Mouse (Mus musculus) CH12.LX (cell line): ENCODE measurements at regions not wholly inside any gene's neighbourhood (a gene's known extent, or its start where the extent isn't known, plus 50 kb on each side); places are given as distances from the start of the nearest gene placed in this dataset.

Experiments
- DNase-seq: peaks from one replicate; pipeline ENCODE4 v3.0.0-alpha.2; 2013; ENCODE audit errors: extremely low read depth
- H3K27ac ChIP-seq: 2 replicates; pipeline ENCODE4 v1.5.1; 2012; ENCODE audit warnings: low read depth, mild to moderate bottlenecking, control low read depth, moderate library complexity; ENCODE audit not compliant: insufficient read depth
- H3K27me3 ChIP-seq: replicated peaks from 2 replicates; pipeline ENCODE3; 2012; ENCODE audit warnings: inconsistent platforms
- H3K36me3 ChIP-seq, 2 experiments: replicated peaks in 1 of 2; 2 replicates each; pipeline versions ENCODE3 to v1.6.1; 2012; ENCODE audit warnings: inconsistent platforms in 1 of 2, low read length in 1 of 2, mild to moderate bottlenecking in 1 of 2, mixed read lengths in 1 of 2, moderate library complexity in 1 of 2; ENCODE audit not compliant: control insufficient read depth in 1 of 2, insufficient read depth in 1 of 2
- H3K4me1 ChIP-seq, 2 experiments: 2 replicates each; pipeline ENCODE4 v1.6.1; 2012; ENCODE audit warnings: inconsistent platforms in 1 of 2, moderate library complexity in 1 of 2; ENCODE audit not compliant: insufficient read depth in 2 of 2, control insufficient read depth in 1 of 2
- H3K4me2 ChIP-seq: 2 replicates; pipeline ENCODE4 v1.6.1; 2012; ENCODE audit warnings: low read depth, mild to moderate bottlenecking, control low read depth; ENCODE audit not compliant: poor library complexity, insufficient read depth, severe bottlenecking
- H3K4me3 ChIP-seq, 3 experiments: fragments of 150-350 bp in 1 of 3; sonication (generic) in 1 of 3; replicated peaks in 1 of 3; 2 replicates each; pipeline versions ENCODE3 to v1.5.1; 2011 to 2012; ENCODE audit warnings: low read depth in 2 of 3, low read length in 2 of 3, mild to moderate bottlenecking in 2 of 3, moderate library complexity in 2 of 3, control low read depth in 1 of 3, improper control_type of control experiment in 1 of 3, inconsistent platforms in 1 of 3, mixed read lengths in 1 of 3; ENCODE audit not compliant: poor library complexity in 1 of 3
- H3K79me2 ChIP-seq: replicated peaks from 2 replicates; pipeline ENCODE4 v1.6.1; 2012; ENCODE audit warnings: mild to moderate bottlenecking, moderate library complexity; ENCODE audit not compliant: control insufficient read depth, poor library complexity, insufficient read depth, severe bottlenecking; ENCODE audit errors: extremely low read depth
- H3K9ac ChIP-seq: 2 replicates; pipeline ENCODE4 v1.6.1; 2012; ENCODE audit warnings: low read depth, mild to moderate bottlenecking, control low read depth, moderate library complexity; ENCODE audit not compliant: insufficient read depth
- H3K9me3 ChIP-seq: replicated peaks from 2 replicates; pipeline ENCODE3; 2012; ENCODE audit warnings: low read length, inconsistent platforms, mixed read lengths
- BHLHE40 ChIP-seq: IDR thresholded peaks from 2 replicates; pipeline ENCODE4 v1.6.1; 2011; ENCODE audit warnings: mild to moderate bottlenecking, low read depth, low read length, improper control_type of control experiment
- CTCF ChIP-seq, 2 experiments: IDR thresholded peaks in 1 of 2; conservative IDR thresholded peaks in 1 of 2; 2 replicates each; pipeline ENCODE4 v1.5.1; 2011 to 2012; ENCODE audit warnings: low read depth in 2 of 2, low read length in 2 of 2, improper control_type of control experiment in 1 of 2, inconsistent platforms in 1 of 2, mild to moderate bottlenecking in 1 of 2, moderate library complexity in 1 of 2
- HCFC1 ChIP-seq: IDR thresholded peaks from 2 replicates; pipeline ENCODE4 v1.6.1; 2012; ENCODE audit warnings: low read depth, mild to moderate bottlenecking, inconsistent platforms, low read length, improper control_type of control experiment
- IRF4 ChIP-seq: IDR thresholded peaks from 2 replicates; pipeline ENCODE4 v1.6.1; 2014; ENCODE audit warnings: low read depth, mild to moderate bottlenecking, inconsistent platforms, low read length, improper control_type of control experiment
- JUN ChIP-seq: IDR thresholded peaks from 2 replicates; pipeline ENCODE4 v1.6.1; 2011; ENCODE audit warnings: low read depth, mild to moderate bottlenecking, low read length, improper control_type of control experiment, moderate library complexity; ENCODE audit not compliant: insufficient read depth
- JUND ChIP-seq: conservative IDR thresholded peaks from 2 replicates; pipeline ENCODE4 v1.6.1; 2011; ENCODE audit warnings: low read depth, low read length, improper control_type of control experiment
- MAFK ChIP-seq: IDR thresholded peaks from 2 replicates; pipeline ENCODE4 v1.6.1; 2011; ENCODE audit warnings: low read length, improper control_type of control experiment; ENCODE audit not compliant: insufficient replicate concordance
- MAZ ChIP-seq: IDR thresholded peaks from 2 replicates; pipeline ENCODE4 v1.6.1; 2012; ENCODE audit warnings: low read depth, mild to moderate bottlenecking, inconsistent platforms, low read length, improper control_type of control experiment, moderate library complexity
- MYC ChIP-seq: IDR thresholded peaks from 2 replicates; pipeline ENCODE4 v1.6.1; 2011; ENCODE audit warnings: low read depth, mild to moderate bottlenecking, improper control_type of control experiment, low read length
- RAD21 ChIP-seq: IDR thresholded peaks from 2 replicates; pipeline ENCODE4 v1.6.1; 2011; ENCODE audit warnings: low read depth, mild to moderate bottlenecking, low read length, improper control_type of control experiment, moderate library complexity
- USF1 ChIP-seq: IDR thresholded peaks from 2 replicates; pipeline ENCODE4 v1.6.1; 2014; ENCODE audit warnings: low read depth, mild to moderate bottlenecking, inconsistent platforms, low read length, improper control_type of control experiment
- USF2 ChIP-seq: conservative IDR thresholded peaks from 2 replicates; pipeline ENCODE4 v1.6.1; 2011; ENCODE audit warnings: low read depth, low read length, improper control_type of control experiment
- ZKSCAN1 ChIP-seq: IDR thresholded peaks from 2 replicates; pipeline ENCODE4 v1.6.1; 2012; ENCODE audit warnings: low read depth, inconsistent platforms, low read length, improper control_type of control experiment, borderline replicate concordance
- ZNF384 ChIP-seq: IDR thresholded peaks from 2 replicates; pipeline ENCODE4 v1.6.1; 2012; ENCODE audit warnings: low read depth, low read length, improper control_type of control experiment, inconsistent platforms
- dilution Hi-C: fragments of 300-500 bp; cut with MboI; formaldehyde crosslinking; loops from 2 replicates; pipeline ENCODE4 v1.14.3; 2020; ENCODE audit warnings: low sequenced_read_pairs; ENCODE audit not compliant: extremely low pct_unique_long_range_greater_than_20kb, extremely low pct_ligation_motif_present
- in situ Hi-C: fragments of 300-500 bp; cut with MboI; formaldehyde crosslinking; loops from 3 replicates; pipeline ENCODE4 v1.14.3; 2019; ENCODE audit warnings: low sequenced_read_pairs, low pct_ligation_motif_present, low pct_unique_long_range_greater_than_20kb, mixed read lengths

DNA sequence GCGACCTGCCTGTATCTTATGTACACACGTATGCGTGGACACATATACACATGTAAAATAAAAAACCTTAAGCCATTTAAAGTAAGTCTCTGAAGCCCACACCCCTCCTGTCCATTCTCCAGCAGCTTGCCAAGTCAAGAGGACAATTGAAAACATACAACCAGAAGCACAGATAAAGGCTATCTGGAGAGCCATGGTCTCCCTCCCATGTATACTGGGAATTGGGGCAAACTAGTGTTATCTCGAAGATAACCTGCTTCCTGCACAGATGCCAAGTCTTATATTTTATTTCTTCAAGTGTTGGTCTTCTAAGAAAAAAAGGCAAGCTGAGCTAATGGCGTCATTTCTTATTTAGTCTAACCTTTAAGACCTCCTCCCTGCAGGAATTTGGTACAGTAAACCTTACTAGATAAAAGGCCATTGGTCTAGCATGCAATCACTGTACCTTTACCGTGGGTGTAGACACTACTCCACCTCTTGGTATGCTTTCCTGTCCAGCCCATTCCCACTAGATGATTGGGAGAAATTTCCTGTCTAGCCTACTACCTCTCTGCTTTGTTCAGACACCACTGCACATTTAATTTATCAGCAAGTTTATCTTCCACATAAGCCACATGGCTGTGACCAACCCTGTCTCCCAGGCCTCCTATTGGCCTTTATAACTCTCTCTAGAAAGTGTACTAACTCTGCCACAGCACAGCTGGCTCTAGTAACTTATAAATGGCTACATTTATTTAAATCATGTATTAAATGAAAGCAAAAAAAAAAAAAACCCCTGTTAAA, 223.8 kb upstream of the Gm11114 start:
- TF ChIP-seq IRF4: no peak
- no peak for TF ChIP-seq MAFK
- no peak for TF ChIP-seq JUN
- no peak for TF ChIP-seq USF2
- TF ChIP-seq USF1: no peak
- TF ChIP-seq MAZ: no peak
- no peak for TF ChIP-seq MYC
- TF ChIP-seq HCFC1: no peak
- no peak for TF ChIP-seq ZKSCAN1
- no peak for TF ChIP-seq RAD21
- no peak for TF ChIP-seq JUND
- no peak for TF ChIP-seq ZNF384
- Histone ChIP-seq H3K9me3 (no peaks in the 10 kb centered on the region), H3K27me3 (no peaks in the 10 kb centered on the region), H3K36me3 (no peaks in the 10 kb centered on the region), H3K27ac (no peak overlapping the region), H3K4me2 (no peak overlapping the region), H3K79me2 (no peaks in the 10 kb centered on the region), H3K4me1 (no peaks in the 10 kb centered on the region; a peak in 1 of 4 replicates), H3K9ac (no peak overlapping the region), H3K4me3 (no peak overlapping the region)
- in situ Hi-C loops (no loop called here), dilution Hi-C loops (no loop called here)
- no peak for DNase-seq

DNA sequence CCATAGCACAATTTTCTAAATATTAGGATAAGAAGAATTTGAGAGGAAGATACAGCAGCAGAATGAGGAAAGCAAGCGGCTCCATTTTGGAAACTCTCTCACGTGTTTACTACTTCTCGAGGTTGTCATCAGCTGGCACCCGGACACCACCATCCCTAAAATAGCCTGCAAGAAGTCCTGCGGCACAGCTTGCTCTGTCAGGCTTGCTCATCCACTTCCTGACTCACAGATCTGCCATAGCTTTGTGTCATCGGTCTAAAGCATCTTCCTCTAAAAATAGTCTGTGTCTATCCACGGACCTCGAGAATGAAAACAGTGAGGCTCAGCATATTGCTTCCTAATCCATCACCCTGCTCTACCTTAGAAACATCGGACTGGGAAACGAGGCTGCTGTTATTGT, 222.3 kb upstream of the Gm11114 start:
- no peaks in the 10 kb centered on the region for H3K27me3 ChIP-seq
- DNase-seq: peak; percentile 2
- no peaks in the 10 kb centered on the region for H3K9me3 ChIP-seq
- H3K27ac ChIP-seq: no peak overlapping the region
- no peaks in the 10 kb centered on the region; a peak in 1 of 4 replicates for H3K4me1 ChIP-seq
- H3K4me2 ChIP-seq: peak overlapping the region; percentile 51
- in situ Hi-C loops (no loop called here), dilution Hi-C loops (no loop called here)
- H3K4me3 ChIP-seq: no peak overlapping the region
- no peaks in the 10 kb centered on the region for H3K79me2 ChIP-seq
- no peak overlapping the region for H3K9ac ChIP-seq
- H3K36me3 ChIP-seq: no peaks in the 10 kb centered on the region
- TF ChIP-seq CTCF (conservative IDR thresholded peaks at IDR 0.05 in 1 of 2, IDR thresholded peaks at IDR 0.05 in 1 of 2; ENCODE audit: low read depth in 2 of 2, low read length in 2 of 2): no peak
- peak; percentile 29; the same call in 1 of the 2 replicates for TF ChIP-seq BHLHE40
